Mouse (Mus musculus): ENCODE results near the gene Cdk17.
"Not testable (repeated sequence)": the region's sequence is repeated elsewhere in the genome, so short reads cannot be mapped to it uniquely, and the experiment has no call there.

The Cdk17 gene

GRCm38 (mm10) chr10:93143285-93143985, 17.2 kb upstream of the Cdk17 start:
- no peak for DNase-seq (ENCODE audit: low read depth, low spot score)

- no peak for DNase-seq (ENCODE audit: low read depth, low spot score)
Observed at GRCm38 (mm10) chr10:93143986-93144314, 16.7 kb upstream of the Cdk17 start.

- peak; percentile 55 for DNase-seq (ENCODE audit: low read depth, low spot score)
Observed at GRCm38 (mm10) chr10:93144579-93144978, 16.1 kb upstream of the Cdk17 start.

- peak; percentile 84 for DNase-seq (ENCODE audit: low read depth, low spot score)
Observed at GRCm38 (mm10) chr10:93145088-93145487, 15.6 kb upstream of the Cdk17 start.

GRCm38 (mm10) chr10:93146601-93147000, 14.1 kb upstream of the Cdk17 start:
- DNase-seq (ENCODE audit: low read depth, low spot score) = no peak

GRCm38 (mm10) chr10:93147691-93148090, 13.0 kb upstream of the Cdk17 start:
- no peak for DNase-seq (ENCODE audit: low read depth, low spot score)

- DNase-seq (ENCODE audit: low read depth, low spot score) = no peak
Observed at GRCm38 (mm10) chr10:93149597-93149996, 11.1 kb upstream of the Cdk17 start.

- peak; percentile 39 for DNase-seq (ENCODE audit: low read depth, low spot score)
Observed at GRCm38 (mm10) chr10:93151775-93152174, 8.9 kb upstream of the Cdk17 start.

GRCm38 (mm10) chr10:93152698-93153097, 8.0 kb upstream of the Cdk17 start:
- no peak for DNase-seq (ENCODE audit: low read depth, low spot score)

- DNase-seq (ENCODE audit: low read depth, low spot score) = not testable (repeated sequence)
Observed at GRCm38 (mm10) chr10:93153404-93153803, 7.3 kb upstream of the Cdk17 start.

- no peak for DNase-seq (ENCODE audit: low read depth, low spot score)
Observed at GRCm38 (mm10) chr10:93159651-93160496, 801 bp upstream of the Cdk17 start.

GRCm38 (mm10) chr10:93160497-93160806, 223 bp upstream of the Cdk17 start:
- DNase-seq (ENCODE audit: low read depth, low spot score) = peak; percentile 93

GRCm38 (mm10) chr10:93161511-93162275, 1.0 kb downstream of the Cdk17 start:
- DNase-seq (ENCODE audit: low read depth, low spot score) = peak; percentile 71

GRCm38 (mm10) chr10:93162276-93162971, 1.7 kb downstream of the Cdk17 start:
- DNase-seq (ENCODE audit: low read depth, low spot score) = peak; percentile 36

- DNase-seq (ENCODE audit: low read depth, low spot score) = no peak
Observed at GRCm38 (mm10) chr10:93162972-93163660, 2.4 kb downstream of the Cdk17 start.

GRCm38 (mm10) chr10:93163711-93164488, 3.2 kb downstream of the Cdk17 start:
- DNase-seq (ENCODE audit: low read depth, low spot score) = no peak

- DNase-seq (ENCODE audit: low read depth, low spot score) = peak; percentile 53
Observed at GRCm38 (mm10) chr10:93165416-93166381, 5.0 kb downstream of the Cdk17 start.

- peak; percentile 76 for DNase-seq (ENCODE audit: low read depth, low spot score)
Observed at GRCm38 (mm10) chr10:93166382-93166769, 5.7 kb downstream of the Cdk17 start.

- no peak for DNase-seq (ENCODE audit: low read depth, low spot score)
Observed at GRCm38 (mm10) chr10:93167311-93167710, 6.6 kb downstream of the Cdk17 start.

All from brain, adult 2 months (tissue).